Mouse (Mus musculus) left cerebral cortex, adult 2 months (tissue): ENCODE results near the gene Ptprd. TPM values are rescaled to one million over a fixed set of nuclear protein-coding genes. Genes with fewer than 3 reads are reported as not detected.
A peak's percentile ranks its signal among the peaks of the same experiment; 100 is the strongest.

Source experiments
- DNase-seq, 2 experiments: peaks; one replicate each; pipeline ENCODE4 v3.0.0; 2021 to 2022; ENCODE audit warnings: low spot score in 2 of 2, mixed read lengths in 1 of 2; ENCODE audit errors: extremely low spot score in 1 of 2
- H3K27ac ChIP-seq: fragments of 200-600 bp; 2 replicates; pipeline ENCODE4 v1.8.1; 2022
- H3K4me3 ChIP-seq: fragments of 200-600 bp; 2 replicates; pipeline ENCODE4 v1.8.1; 2022
- CTCF ChIP-seq: fragments of 200-600 bp; IDR thresholded peaks from 2 replicates; pipeline ENCODE4 v1.8.1; 2022; ENCODE audit warnings: antibody characterized with exemption, mild to moderate bottlenecking, moderate library complexity
- intact Hi-C: fragments of 180-260 bp; cut with DNase I; formaldehyde crosslinking; loops from one replicate; pipeline ENCODE4 v1.15.1; 2025
- total RNA-seq, 2 experiments: library from RNA; stranded (reverse); gene quantifications; 2 replicates each; pipeline ENCODE4 v1.2.3; 2021

Ptprd gene
- total RNA-seq, 2 experiments from 2014 or later: 307 to 330 TPM

DNA sequence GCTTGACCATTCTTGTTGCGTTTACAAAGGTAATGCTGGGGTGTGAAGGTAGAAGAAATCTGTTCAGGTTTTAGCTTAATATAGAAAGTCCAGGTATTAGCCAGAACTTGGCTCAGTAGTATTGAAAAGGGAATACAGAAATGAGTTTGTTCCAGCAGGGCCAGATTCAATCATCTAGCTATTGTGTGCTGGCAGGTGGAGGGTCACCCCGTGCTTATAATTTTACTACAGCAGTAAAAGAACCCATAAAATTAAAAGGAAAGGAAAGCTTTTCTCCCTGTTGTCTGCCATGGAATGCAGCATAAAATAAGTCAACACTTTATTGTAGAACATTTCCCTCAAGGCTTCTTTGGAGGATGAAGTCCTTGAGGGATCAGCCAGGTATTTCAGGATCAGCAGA, 1558.8 kb downstream of the Ptprd start:
- H3K27ac ChIP-seq: no peak overlapping the region
- DNase-seq: no peak
- H3K4me3 ChIP-seq: no peak overlapping the region
- no peak for TF ChIP-seq CTCF
- intact Hi-C loops: no loop called here

- H3K4me3 ChIP-seq: no peak overlapping the region
- intact Hi-C loops: no loop called here
- no peak for TF ChIP-seq CTCF
- DNase-seq: peak in 1 of 2 experiments; percentile 26
- peak overlapping the region; percentile 54 for H3K27ac ChIP-seq
These were observed 1590.0 kb downstream of the Ptprd start for GRCm38 (mm10) chr4:76621740-76622139.

DNA sequence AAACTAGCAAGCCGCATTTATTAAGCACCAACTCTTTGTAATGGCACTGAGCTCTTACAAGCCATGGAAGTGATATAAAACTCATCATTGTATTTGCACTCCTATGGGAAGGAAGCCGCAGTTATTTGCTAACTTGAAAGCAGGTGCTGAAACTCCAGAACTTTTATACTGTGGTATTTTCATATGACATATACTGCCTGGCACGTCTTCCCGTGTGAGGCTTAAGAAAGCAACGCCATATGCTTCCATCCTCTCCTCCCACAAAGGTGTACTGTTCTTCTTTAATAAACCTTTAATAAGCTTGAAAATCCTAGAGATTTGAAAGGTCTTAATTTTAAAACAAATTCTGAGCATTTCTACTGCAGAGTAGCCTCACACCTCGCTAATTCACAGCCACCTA, 1595.1 kb downstream of the Ptprd start:
- DNase-seq: no peak
- intact Hi-C loops: no loop called here
- TF ChIP-seq CTCF: no peak

GRCm38 (mm10) chr4:76608246-76608645, 1603.5 kb downstream of the Ptprd start:
- Histone ChIP-seq H3K4me3 (no peak overlapping the region), H3K27ac (peak overlapping the region; percentile 48)
- peak in 1 of 2 experiments; percentile 16 for DNase-seq
- intact Hi-C loops: no loop called here
- no peak for TF ChIP-seq CTCF

More for the DNA sequence above, 1595.1 kb downstream of the Ptprd start:
- peak overlapping the region; percentile 28; the same call in 1 of the 2 replicates for H3K27ac ChIP-seq
- H3K4me3 ChIP-seq: no peak overlapping the region

DNA sequence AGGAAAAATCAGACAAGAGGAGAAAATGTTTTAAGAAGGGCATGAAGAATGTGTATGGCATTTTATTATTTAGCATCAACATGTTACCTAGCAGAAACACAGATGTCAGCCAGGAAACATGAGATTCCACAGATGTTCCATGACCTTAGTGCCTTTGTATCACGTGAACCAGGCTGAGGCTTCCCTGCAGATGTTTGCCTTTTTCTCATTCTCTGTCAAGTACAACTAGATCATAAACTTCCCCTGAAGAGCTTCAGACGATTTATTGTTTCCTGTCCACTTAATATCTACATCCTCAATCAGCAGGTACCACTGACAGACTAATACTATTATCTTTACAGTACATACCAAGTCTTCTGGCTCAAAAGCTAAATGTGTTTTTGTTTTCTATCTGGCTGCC, 1605.0 kb downstream of the Ptprd start:
- no peak for TF ChIP-seq CTCF
- H3K4me3 ChIP-seq: no peak overlapping the region
- DNase-seq: no peak
- H3K27ac ChIP-seq: no peak overlapping the region
- intact Hi-C loops: no loop called here

DNA sequence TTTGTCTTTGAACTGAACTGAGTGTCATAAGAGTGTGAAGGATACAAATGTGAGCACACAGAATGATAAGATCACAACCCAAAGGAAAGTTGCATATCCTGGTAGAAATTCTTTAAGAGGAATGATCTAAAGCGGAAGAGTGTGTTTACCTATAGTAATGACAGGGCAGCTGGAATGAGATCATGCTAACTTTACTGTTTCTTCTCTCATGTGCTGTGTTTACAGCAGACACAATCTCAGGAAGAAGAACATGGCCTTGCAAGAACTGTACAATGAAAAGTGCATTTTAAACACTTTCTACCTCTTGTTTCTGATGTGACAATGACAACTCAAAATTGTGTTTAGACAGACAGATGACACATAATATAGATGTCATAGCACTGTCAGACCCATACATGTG, 1621.0 kb downstream of the Ptprd start:
- no peak for TF ChIP-seq CTCF
- intact Hi-C loops: no loop called here
- DNase-seq: no peak
- no peak overlapping the region for H3K4me3 ChIP-seq
- H3K27ac ChIP-seq: no peak overlapping the region

DNA sequence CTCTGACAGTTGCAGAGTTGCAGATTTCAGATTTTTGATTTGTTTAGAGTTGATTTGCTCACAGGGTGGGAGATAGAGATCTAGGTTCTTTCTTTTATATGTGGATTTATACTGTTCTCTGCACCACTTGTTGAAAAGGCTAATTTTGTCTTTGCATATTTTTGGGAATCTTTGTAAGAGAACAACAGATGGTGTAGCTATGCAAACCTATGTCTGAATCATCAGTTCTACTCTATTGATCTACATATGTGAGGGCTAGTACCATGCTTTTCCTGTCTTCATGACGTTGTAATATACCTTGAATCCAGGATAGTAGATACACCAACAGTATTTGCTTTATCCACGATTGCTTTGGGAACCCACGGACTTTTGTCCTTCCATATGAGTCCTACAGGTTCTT, 1628.7 kb downstream of the Ptprd start:
- no peak overlapping the region for H3K27ac ChIP-seq
- no peak for DNase-seq
- intact Hi-C loops: no loop called here
- no peak for TF ChIP-seq CTCF
- H3K4me3 ChIP-seq: no peak overlapping the region

- no peak for DNase-seq
- TF ChIP-seq CTCF: no peak
- Histone ChIP-seq H3K4me3 (no peak overlapping the region), H3K27ac (no peak overlapping the region)
- intact Hi-C loops: no loop called here
These were observed 1645.8 kb downstream of the Ptprd start for GRCm38 (mm10) chr4:76566006-76566405.

GRCm38 (mm10) chr4:76541769-76542168, 1670.0 kb downstream of the Ptprd start:
- TF ChIP-seq CTCF: no peak
- H3K27ac ChIP-seq: no peak overlapping the region
- no peak overlapping the region for H3K4me3 ChIP-seq
- no peak for DNase-seq
- intact Hi-C loops: no loop called here

DNA sequence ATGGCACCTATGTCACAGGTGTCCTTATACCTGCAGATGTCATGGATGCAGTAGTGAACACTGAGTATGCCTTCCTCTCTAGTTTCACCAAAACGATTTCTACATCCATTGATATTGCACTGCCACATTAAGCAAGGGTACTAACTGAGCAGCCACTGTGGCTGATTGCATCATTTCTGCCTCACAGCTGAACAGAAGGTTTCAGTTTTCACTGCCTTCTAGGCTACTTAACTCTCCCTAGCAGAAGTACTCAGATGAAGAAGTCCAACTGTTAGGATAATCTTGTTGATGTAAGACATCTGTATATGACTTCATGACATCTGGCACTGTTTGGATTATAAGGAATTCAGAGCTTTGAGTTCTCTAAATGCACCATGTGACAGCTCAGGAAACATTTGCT, 1678.8 kb downstream of the Ptprd start:
- intact Hi-C loops: no loop called here
- H3K4me3 ChIP-seq: no peak overlapping the region
- TF ChIP-seq CTCF: no peak
- H3K27ac ChIP-seq: no peak overlapping the region
- no peak for DNase-seq

GRCm38 (mm10) chr4:76525281-76525680, 1686.5 kb downstream of the Ptprd start:
- intact Hi-C loops: no loop called here
- TF ChIP-seq CTCF: no peak
- Histone ChIP-seq H3K4me3 (no peak overlapping the region), H3K27ac (peak overlapping the region; percentile 73)
- no peak for DNase-seq

GRCm38 (mm10) chr4:76503279-76503601, 1708.5 kb downstream of the Ptprd start:
- intact Hi-C loops: no loop called here
- no peak for DNase-seq
- H3K27ac ChIP-seq: no peak overlapping the region
- no peak overlapping the region for H3K4me3 ChIP-seq
- TF ChIP-seq CTCF: no peak

DNA sequence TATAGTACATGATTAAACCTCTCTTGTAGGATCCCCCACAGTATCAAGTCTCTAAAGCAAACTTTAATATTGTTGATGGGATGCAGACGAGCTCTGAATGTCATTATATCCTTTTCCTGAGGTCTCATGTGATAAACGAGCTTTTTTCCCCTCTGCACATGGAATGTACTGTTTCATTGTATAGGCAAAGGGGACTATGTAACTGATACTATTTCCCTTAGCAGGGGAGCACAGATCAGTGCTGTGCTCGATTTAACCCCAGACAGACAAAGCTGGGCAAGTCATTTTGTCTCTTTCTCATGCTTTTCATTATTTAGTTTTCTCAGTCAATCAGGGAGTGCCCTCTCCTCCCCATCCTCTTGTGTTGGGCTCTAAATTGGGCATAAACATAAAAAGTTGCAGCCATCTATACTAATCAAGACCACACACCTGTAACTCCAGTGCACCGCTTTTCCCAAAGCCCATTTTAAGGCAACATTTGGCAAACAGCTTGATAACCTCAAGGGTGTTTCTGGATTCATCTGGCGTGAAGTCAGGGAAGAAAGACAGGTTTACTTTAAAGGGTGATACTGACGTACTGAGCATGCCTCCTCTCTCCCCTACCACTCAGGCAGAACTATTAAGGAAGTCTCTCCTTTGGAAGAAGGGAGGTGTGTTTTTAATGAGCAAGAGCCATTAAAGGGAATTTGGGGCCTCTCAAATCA, 1709.0 kb downstream of the Ptprd start:
- DNase-seq: no peak
- H3K27ac ChIP-seq: no peak overlapping the region
- no peak for TF ChIP-seq CTCF
- intact Hi-C loops: no loop called here
- no peak overlapping the region for H3K4me3 ChIP-seq
